Mouse (Mus musculus): ENCODE measurements at regions not wholly inside any gene's neighbourhood (a gene's known extent, or its start where the extent isn't known, plus 50 kb on each side); places are given as distances from the start of the nearest gene placed in this dataset.

DNA sequence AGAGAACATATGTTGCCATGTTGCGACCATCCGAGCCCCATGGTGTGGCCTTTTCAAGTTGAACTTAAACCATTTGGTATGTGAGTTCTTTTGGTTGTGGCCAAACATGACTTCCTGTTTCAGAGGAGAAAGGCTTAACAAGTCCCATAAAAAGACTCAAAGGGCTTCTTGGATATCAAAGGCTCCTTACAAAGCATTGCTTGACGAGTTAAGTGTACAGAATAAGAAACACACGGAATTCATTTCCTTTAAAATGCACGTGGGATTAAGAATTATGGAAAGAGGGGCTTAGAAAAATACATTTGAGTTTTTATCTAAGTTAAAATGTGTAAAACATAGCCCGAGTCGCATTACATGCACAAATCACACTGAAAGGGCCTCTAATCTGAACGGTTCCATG lies 346.8 kb downstream of the Cmpk2 start:
- DNase-seq (ENCODE audit: low spot score) = no peak
- no peaks in the 10 kb centered on the region for H3K4me1 ChIP-seq (replicated peaks; ENCODE audit: control insufficient read depth, insufficient read depth)
- no peak overlapping the region for H3K9ac ChIP-seq (ENCODE audit: low read length)
- no peaks in the 10 kb centered on the region for H3K27me3 ChIP-seq (ENCODE audit: control insufficient read depth, insufficient read depth, low read length)
- no peaks in the 10 kb centered on the region for H3K9me3 ChIP-seq (ENCODE audit: control insufficient read depth, low read length)
- TF ChIP-seq EP300 (optimal IDR thresholded peaks at IDR 0.05) (no peak), CTCF (IDR thresholded peaks at IDR 0.05; ENCODE audit: low read depth) (no peak)
- no peak overlapping the region for H3K4me3 ChIP-seq (ENCODE audit: low read depth, low read length)
- no peak overlapping the region for H3K4me2 ChIP-seq (replicated peaks; ENCODE audit: low read depth)
- 74% methylated on average over 8 of the region's 8 CpGs for WGBS
- H3K36me3 ChIP-seq (ENCODE audit: control insufficient read depth, insufficient read depth, low read length) = no peaks in the 10 kb centered on the region
- no peak overlapping the region for H3K27ac ChIP-seq (replicated peaks)
- ATAC-seq (ENCODE audit: low FRiP score, low TSS enrichment) = no peak

DNA sequence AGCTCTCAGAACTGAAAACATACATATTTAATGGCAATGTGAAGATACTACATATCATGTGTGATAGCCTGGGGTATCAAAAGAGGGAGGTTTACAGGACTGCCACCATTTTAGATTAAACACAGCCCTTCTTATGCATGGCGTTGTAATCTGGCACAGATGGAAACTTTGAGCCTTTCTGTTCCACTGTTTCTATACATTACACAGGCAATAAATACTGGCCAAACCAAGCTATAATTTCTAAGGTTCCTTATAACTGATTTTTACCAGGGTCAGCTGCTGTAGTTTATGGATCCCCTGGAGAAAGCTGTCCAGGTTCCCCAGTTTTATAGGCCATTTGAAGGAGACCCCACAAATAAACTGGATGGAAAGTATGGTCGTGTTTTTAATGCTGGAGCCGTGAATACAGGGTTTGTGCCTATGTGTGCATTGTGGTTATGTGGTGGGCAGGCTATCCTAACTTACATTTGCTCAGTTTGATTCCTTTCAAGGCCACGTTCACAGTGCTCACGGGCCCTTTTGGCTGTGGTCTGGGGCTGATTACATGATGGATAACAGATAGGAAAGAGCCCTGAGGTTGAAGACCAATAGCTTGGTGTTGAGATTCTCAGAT lies 341.7 kb downstream of the Cmpk2 start:
- 75% methylated on average over 5 of the region's 5 CpGs for WGBS
- H3K9me3 ChIP-seq (ENCODE audit: control insufficient read depth, low read length) = no peaks in the 10 kb centered on the region
- H3K4me3 ChIP-seq (ENCODE audit: low read depth, low read length) = no peak overlapping the region
- no peaks in the 10 kb centered on the region for H3K4me1 ChIP-seq (replicated peaks; ENCODE audit: control insufficient read depth, insufficient read depth)
- ATAC-seq (ENCODE audit: low FRiP score, low TSS enrichment) (no peak), DNase-seq (ENCODE audit: low spot score) (no peak)
- H3K36me3 ChIP-seq (ENCODE audit: control insufficient read depth, insufficient read depth, low read length) = no peaks in the 10 kb centered on the region
- TF ChIP-seq EP300 (optimal IDR thresholded peaks at IDR 0.05) = no peak
- no peak for TF ChIP-seq CTCF (IDR thresholded peaks at IDR 0.05; ENCODE audit: low read depth)
- H3K4me2 ChIP-seq (replicated peaks; ENCODE audit: low read depth) = no peak overlapping the region
- no peaks in the 10 kb centered on the region for H3K27me3 ChIP-seq (ENCODE audit: control insufficient read depth, insufficient read depth, low read length)
- H3K27ac ChIP-seq (replicated peaks) = no peak overlapping the region
- H3K9ac ChIP-seq (ENCODE audit: low read length) = no peak overlapping the region

DNA sequence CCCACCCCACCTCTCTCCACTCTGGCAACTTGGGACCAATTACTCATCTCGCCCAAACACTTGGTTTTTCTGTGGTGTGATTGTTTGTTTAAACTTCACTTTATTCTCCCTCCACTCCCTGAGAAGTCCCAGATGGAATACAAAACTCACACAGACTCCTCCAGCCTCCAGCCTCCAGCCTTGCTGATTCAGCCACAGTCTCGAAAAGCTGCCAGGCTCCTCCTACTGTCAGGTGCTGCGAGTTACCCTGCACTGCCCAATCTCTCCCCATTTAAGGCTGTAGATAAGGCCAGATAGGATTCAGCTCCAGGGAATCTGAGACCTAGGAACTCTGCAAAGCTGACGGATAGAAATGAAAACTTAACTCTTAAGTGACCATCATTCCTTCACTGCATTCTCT lies 340.7 kb downstream of the Cmpk2 start:
- Histone ChIP-seq H3K27me3 (ENCODE audit: control insufficient read depth, insufficient read depth, low read length) (no peaks in the 10 kb centered on the region), H3K27ac (replicated peaks) (no peak overlapping the region), H3K4me3 (ENCODE audit: low read depth, low read length) (no peak overlapping the region), H3K4me1 (replicated peaks; ENCODE audit: control insufficient read depth, insufficient read depth) (no peaks in the 10 kb centered on the region), H3K9me3 (ENCODE audit: control insufficient read depth, low read length) (no peaks in the 10 kb centered on the region), H3K4me2 (replicated peaks; ENCODE audit: low read depth) (no peak overlapping the region), H3K9ac (ENCODE audit: low read length) (no peak overlapping the region), H3K36me3 (ENCODE audit: control insufficient read depth, insufficient read depth, low read length) (no peaks in the 10 kb centered on the region)
- under 1% methylated on average over 4 of the region's 4 CpGs for WGBS
- DNase-seq (ENCODE audit: low spot score) = peak; percentile 20
- ATAC-seq (ENCODE audit: low FRiP score, low TSS enrichment) = no peak
- TF ChIP-seq EP300 (optimal IDR thresholded peaks at IDR 0.05) = no peak
- TF ChIP-seq CTCF (IDR thresholded peaks at IDR 0.05; ENCODE audit: low read depth) = 0 out of 2 replicates have a peak, but pooled peaks have one; percentile 4

DNA sequence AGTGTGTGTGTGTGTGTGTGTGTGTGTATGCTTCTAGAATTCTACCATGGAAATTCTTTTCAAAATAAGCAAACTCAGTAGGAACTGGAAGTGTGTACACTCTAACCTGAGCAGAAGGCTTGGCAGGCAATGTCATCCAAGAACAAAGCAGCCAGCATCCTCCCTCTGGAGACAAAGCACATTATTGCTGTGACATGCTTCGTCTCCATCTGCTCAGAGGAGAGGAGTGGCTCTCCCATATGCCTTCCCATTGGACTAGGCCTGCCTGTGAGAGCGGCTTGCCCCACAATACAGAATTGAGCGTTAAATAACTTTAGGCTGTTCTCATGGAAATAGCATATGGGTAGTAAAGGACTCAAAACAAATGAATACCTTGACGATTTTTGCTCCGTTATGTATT lies 333.5 kb downstream of the Cmpk2 start:
- no peak overlapping the region for H3K4me2 ChIP-seq (replicated peaks; ENCODE audit: low read depth)
- 85% methylated on average over 5 of the region's 5 CpGs for whole genome bisulfite sequencing
- DNase-seq (ENCODE audit: low spot score) (no peak), ATAC-seq (ENCODE audit: low FRiP score, low TSS enrichment) (no peak)
- no peak for TF ChIP-seq EP300 (optimal IDR thresholded peaks at IDR 0.05)
- no peak for TF ChIP-seq CTCF (IDR thresholded peaks at IDR 0.05; ENCODE audit: low read depth)
- H3K9me3 ChIP-seq (ENCODE audit: control insufficient read depth, low read length) = no peaks in the 10 kb centered on the region
- H3K27me3 ChIP-seq (ENCODE audit: control insufficient read depth, insufficient read depth, low read length) = no peaks in the 10 kb centered on the region
- H3K27ac ChIP-seq (replicated peaks) = no peak overlapping the region
- no peaks in the 10 kb centered on the region for H3K4me1 ChIP-seq (replicated peaks; ENCODE audit: control insufficient read depth, insufficient read depth)
- H3K9ac ChIP-seq (ENCODE audit: low read length) = no peak overlapping the region
- no peak overlapping the region for H3K4me3 ChIP-seq (ENCODE audit: low read depth, low read length)
- no peaks in the 10 kb centered on the region for H3K36me3 ChIP-seq (ENCODE audit: control insufficient read depth, insufficient read depth, low read length)

DNA sequence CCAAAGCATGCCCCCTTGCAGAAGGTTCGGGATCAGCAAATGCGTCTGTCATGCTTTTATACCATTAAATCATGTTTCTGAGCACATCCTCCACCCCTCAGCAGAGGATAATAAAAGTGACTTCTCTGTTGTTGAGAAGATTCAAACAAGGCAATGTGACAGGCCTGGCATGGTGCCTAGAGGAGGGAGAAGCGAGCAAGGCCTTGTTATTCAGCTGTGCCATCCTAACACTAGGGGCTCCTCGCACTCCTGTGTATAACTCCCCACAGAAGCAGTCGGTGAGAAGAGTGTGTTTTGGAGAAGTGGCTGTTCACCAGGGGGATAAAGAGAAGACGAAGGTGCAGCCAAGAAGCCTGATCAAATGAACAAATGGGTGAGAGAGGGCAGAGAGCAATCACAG lies 330.3 kb downstream of the Cmpk2 start:
- WGBS = 74% methylated on average over 6 of the region's 6 CpGs
- H3K4me3 ChIP-seq (ENCODE audit: low read depth, low read length) = no peak overlapping the region
- H3K36me3 ChIP-seq (ENCODE audit: control insufficient read depth, insufficient read depth, low read length) = no peaks in the 10 kb centered on the region
- ATAC-seq (ENCODE audit: low FRiP score, low TSS enrichment) (no peak), DNase-seq (ENCODE audit: low spot score) (no peak)
- H3K27me3 ChIP-seq (ENCODE audit: control insufficient read depth, insufficient read depth, low read length) = no peaks in the 10 kb centered on the region
- H3K9ac ChIP-seq (ENCODE audit: low read length) = no peak overlapping the region
- H3K27ac ChIP-seq (replicated peaks) = no peak overlapping the region
- TF ChIP-seq EP300 (optimal IDR thresholded peaks at IDR 0.05) (no peak), CTCF (IDR thresholded peaks at IDR 0.05; ENCODE audit: low read depth) (no peak)
- H3K9me3 ChIP-seq (ENCODE audit: control insufficient read depth, low read length) = no peaks in the 10 kb centered on the region
- no peak overlapping the region for H3K4me2 ChIP-seq (replicated peaks; ENCODE audit: low read depth)
- H3K4me1 ChIP-seq (replicated peaks; ENCODE audit: control insufficient read depth, insufficient read depth) = no peaks in the 10 kb centered on the region

DNA sequence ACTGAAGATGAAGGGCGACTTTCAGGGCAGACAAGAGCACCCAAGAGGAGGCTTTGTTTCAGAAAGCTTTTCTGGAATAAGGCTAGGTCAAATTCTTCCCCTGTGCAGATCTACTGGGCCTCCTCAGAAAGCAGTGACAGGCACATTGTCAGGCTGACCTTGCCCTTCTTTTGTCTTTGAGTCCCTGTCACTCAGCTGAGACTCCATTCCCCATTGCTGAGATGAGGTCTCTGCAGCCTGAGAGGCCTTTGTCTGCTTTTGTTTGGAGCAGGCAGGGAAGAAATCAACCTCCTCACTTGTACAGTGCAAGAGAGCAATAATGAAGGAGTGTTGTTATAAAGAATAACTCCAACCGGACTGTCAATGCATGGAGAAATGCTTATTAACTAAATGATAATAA lies 327.4 kb downstream of the Cmpk2 start:
- DNase-seq (ENCODE audit: low spot score) = no peak
- TF ChIP-seq EP300 (optimal IDR thresholded peaks at IDR 0.05) = no peak
- TF ChIP-seq CTCF (IDR thresholded peaks at IDR 0.05; ENCODE audit: low read depth) = no peak
- H3K4me3 ChIP-seq (ENCODE audit: low read depth, low read length) = no peak overlapping the region
- H3K9ac ChIP-seq (ENCODE audit: low read length) = no peak overlapping the region
- no peak overlapping the region for H3K27ac ChIP-seq (replicated peaks)
- WGBS = 88% methylated on average over 2 of the region's 2 CpGs
- no peaks in the 10 kb centered on the region for H3K27me3 ChIP-seq (ENCODE audit: control insufficient read depth, insufficient read depth, low read length)
- no peaks in the 10 kb centered on the region for H3K4me1 ChIP-seq (replicated peaks; ENCODE audit: control insufficient read depth, insufficient read depth)
- no peaks in the 10 kb centered on the region for H3K36me3 ChIP-seq (ENCODE audit: control insufficient read depth, insufficient read depth, low read length)
- ATAC-seq (ENCODE audit: low FRiP score, low TSS enrichment) = no peak
- no peak overlapping the region for H3K4me2 ChIP-seq (replicated peaks; ENCODE audit: low read depth)
- H3K9me3 ChIP-seq (ENCODE audit: control insufficient read depth, low read length) = no peaks in the 10 kb centered on the region
